In genomic region chr6:112311385-112311784, GRCm38 (mm10) we compare ENCODE assay signal across 14 mouse cellular contexts. TPM values are rescaled to one million over a fixed set of nuclear protein-coding genes. Genes with fewer than 3 reads are reported as not detected.
A peak's percentile ranks its signal among the peaks of the same experiment; 100 is the strongest.
DNase-seq lines count a peak whose midpoint lies in the region; ATAC-seq and TF ChIP-seq lines count a peak whose summit lies in the region.
"Had no signal": no experiment of that assay in that cellular context is flagged by ENCODE, and none has a peak within 500 bp of the region (broad histone marks: within the 10 kb centered on the region; RNA-seq: fewer than 3 reads in every experiment).

No protein-coding gene starts in this region.

- no peak overlapping the region for H3K27ac ChIP-seq in hindbrain, embryonic 14.5 days
- H3K27ac ChIP-seq in hindbrain, embryonic 12.5 days, result no peak overlapping the region
- H3K27ac ChIP-seq in hindbrain, postnatal 0 days, result no peak overlapping the region
- no peak overlapping the region for H3K27ac ChIP-seq in midbrain, embryonic 16.5 days (ENCODE audit: low read length)
- H3K27ac ChIP-seq: heart, embryonic 10.5 days had no signal

- no peak overlapping the region for H3K4me2 ChIP-seq in hindbrain, embryonic 14.5 days (replicated peaks)
- no peak overlapping the region for H3K4me2 ChIP-seq in hindbrain, embryonic 12.5 days (replicated peaks)
- no peak overlapping the region for H3K4me2 ChIP-seq in hindbrain, postnatal 0 days (ENCODE audit: low read depth, low read length)
- no peak overlapping the region for H3K4me2 ChIP-seq in midbrain, embryonic 16.5 days (ENCODE audit: low read length)

- DNase-seq in hindbrain, embryonic 14.5 days (ENCODE audit: low spot score), result no peak
- DNase-seq in retina, postnatal 1 day, result peak; percentile 11
- DNase-seq in retina, embryonic 14.5 days (ENCODE audit: low spot score), result no peak
- peak; percentile 70 for DNase-seq in hindbrain, postnatal 0 days (ENCODE audit: low spot score)
- no peak for DNase-seq in lung, postnatal 36 days
- DNase-seq in adipocyte (ENCODE audit: low spot score), result no peak
- DNase-seq: lung, adult 18-20 months; spleen, adult 18-20 months; thymus, postnatal 4 days had no signal

- WGBS in hindbrain, embryonic 14.5 days, result 22% methylated on average over 4 of the region's 4 CpGs
- WGBS in hindbrain, embryonic 12.5 days, result 52% methylated on average over 4 of the region's 4 CpGs
- 25% methylated on average over 4 of the region's 4 CpGs for WGBS in hindbrain, postnatal 0 days
- 33% methylated on average over 4 of the region's 4 CpGs for WGBS in midbrain, embryonic 16.5 days

- no peaks in the 10 kb centered on the region for H3K9me3 ChIP-seq in hindbrain, embryonic 14.5 days (ENCODE audit: control insufficient read depth, low read length)
- H3K9me3 ChIP-seq in hindbrain, embryonic 12.5 days (replicated peaks), result no peaks in the 10 kb centered on the region
- no peaks in the 10 kb centered on the region for H3K9me3 ChIP-seq in hindbrain, postnatal 0 days (ENCODE audit: low read length)
- no peaks in the 10 kb centered on the region for H3K9me3 ChIP-seq in midbrain, embryonic 16.5 days (replicated peaks; ENCODE audit: control insufficient read depth, low read length, poor library complexity, severe bottlenecking)
- H3K9me3 ChIP-seq: heart, embryonic 10.5 days had no signal

- peak; percentile 72 for ATAC-seq in hindbrain, embryonic 14.5 days (ENCODE audit: low FRiP score)
- no peak for ATAC-seq in hindbrain, embryonic 12.5 days (ENCODE audit: low FRiP score)
- peak; percentile 91 for ATAC-seq in hindbrain, postnatal 0 days
- ATAC-seq in midbrain, embryonic 16.5 days, result peak; percentile 62; the same call in 1 of the 2 replicates
- ATAC-seq: intestine, embryonic 16.5 days had no signal

- TF ChIP-seq CTCF in hindbrain, postnatal 0 days (IDR thresholded peaks at IDR 0.05; ENCODE audit: low read depth), result no peak

- no peak overlapping the region for H3K9ac ChIP-seq in hindbrain, embryonic 14.5 days
- no peak overlapping the region for H3K9ac ChIP-seq in hindbrain, embryonic 12.5 days
- H3K9ac ChIP-seq in hindbrain, postnatal 0 days (replicated peaks; ENCODE audit: low read length), result no peak overlapping the region
- H3K9ac ChIP-seq in midbrain, embryonic 16.5 days (ENCODE audit: low read depth, low read length), result no peak overlapping the region

- H3K27me3 ChIP-seq in hindbrain, embryonic 14.5 days (ENCODE audit: control insufficient read depth, insufficient read depth, low read length), result no peaks in the 10 kb centered on the region
- no peaks in the 10 kb centered on the region for H3K27me3 ChIP-seq in hindbrain, embryonic 12.5 days
- H3K27me3 ChIP-seq in hindbrain, postnatal 0 days (ENCODE audit: insufficient read depth, low read length), result no peaks in the 10 kb centered on the region
- H3K27me3 ChIP-seq in midbrain, embryonic 16.5 days (ENCODE audit: control insufficient read depth, insufficient read depth, low read depth, low read length), result no peaks in the 10 kb centered on the region

- no peak overlapping the region for H3K4me3 ChIP-seq in hindbrain, embryonic 14.5 days (replicated peaks; ENCODE audit: low read length)
- no peak overlapping the region for H3K4me3 ChIP-seq in hindbrain, embryonic 12.5 days
- no peak overlapping the region for H3K4me3 ChIP-seq in hindbrain, postnatal 0 days (ENCODE audit: low read length)
- H3K4me3 ChIP-seq in midbrain, embryonic 16.5 days (ENCODE audit: low read depth, low read length), result no peak overlapping the region
- H3K4me3 ChIP-seq: heart, embryonic 10.5 days; myocyte had no signal

- H3K4me1 ChIP-seq in hindbrain, embryonic 14.5 days (replicated peaks; ENCODE audit: control insufficient read depth, insufficient read depth, low read length), result no peaks in the 10 kb centered on the region
- no peaks in the 10 kb centered on the region for H3K4me1 ChIP-seq in hindbrain, embryonic 12.5 days
- H3K4me1 ChIP-seq in hindbrain, postnatal 0 days (ENCODE audit: insufficient read depth, low read length), result no peaks in the 10 kb centered on the region
- no peaks in the 10 kb centered on the region for H3K4me1 ChIP-seq in midbrain, embryonic 16.5 days (ENCODE audit: control insufficient read depth, insufficient read depth, low read length)

- H3K36me3 ChIP-seq in hindbrain, embryonic 14.5 days (replicated peaks; ENCODE audit: control insufficient read depth, insufficient read depth), result no peaks in the 10 kb centered on the region
- no peaks in the 10 kb centered on the region for H3K36me3 ChIP-seq in hindbrain, embryonic 12.5 days
- H3K36me3 ChIP-seq in hindbrain, postnatal 0 days (ENCODE audit: insufficient read depth, low read length), result no peaks in the 10 kb centered on the region
- no peaks in the 10 kb centered on the region for H3K36me3 ChIP-seq in midbrain, embryonic 16.5 days (ENCODE audit: control insufficient read depth, insufficient read depth, low read length)

RNA-seq across cellular contexts. Expression of gene Lmcd1, which starts 37.8 kb away (rescaled TPM):
- polyA plus RNA-seq in hindbrain, embryonic 14.5 days (2014; fragmentation: Nextera tagmentation; extraction: Ambion mirVana), result 9.4 and 11.8 TPM in 2 replicates
- polyA plus RNA-seq in hindbrain, embryonic 12.5 days (2016; fragmentation: Nextera tagmentation; extraction: Ambion mirVana), result 13.1 and 16.4 TPM in 2 replicates
- 17.1 and 17.3 TPM in 2 replicates for total RNA-seq in hindbrain, postnatal 0 days (2014; rRNA removed)
- 12.9 and 15.9 TPM in 2 replicates for polyA plus RNA-seq in hindbrain, postnatal 0 days (2015; fragmentation: Nextera tagmentation; extraction: Ambion mirVana)
- polyA plus RNA-seq in midbrain, embryonic 16.5 days (2015; fragmentation: Nextera tagmentation; extraction: Ambion mirVana), result 7.0 and 9.1 TPM in 2 replicates

Comparison
In these comparisons a context has a peak if more than half of its experiments do, and no peak if none do; other contexts are left out.
1. DNase-seq: peak in retina, postnatal 1 day (single experiment) and hindbrain, postnatal 0 days (single experiment); none in hindbrain, embryonic 14.5 days (single experiment), retina, embryonic 14.5 days (single experiment), lung, postnatal 36 days (single experiment) and adipocyte (single experiment).